Mouse (Mus musculus): ENCODE data around the gene Sept14. TPM values are rescaled to one million over a fixed set of nuclear protein-coding genes. Genes with fewer than 3 reads are reported as not detected.
A peak's percentile ranks its signal among the peaks of the same experiment; 100 is the strongest.
"Not testable (repeated sequence)": the region's sequence is repeated elsewhere in the genome, so short reads cannot be mapped to it uniquely, and the experiment has no call there.

The Sept14 gene
- polyA plus RNA-seq, 1 experiment from 2014 or later: not detected

DNA sequence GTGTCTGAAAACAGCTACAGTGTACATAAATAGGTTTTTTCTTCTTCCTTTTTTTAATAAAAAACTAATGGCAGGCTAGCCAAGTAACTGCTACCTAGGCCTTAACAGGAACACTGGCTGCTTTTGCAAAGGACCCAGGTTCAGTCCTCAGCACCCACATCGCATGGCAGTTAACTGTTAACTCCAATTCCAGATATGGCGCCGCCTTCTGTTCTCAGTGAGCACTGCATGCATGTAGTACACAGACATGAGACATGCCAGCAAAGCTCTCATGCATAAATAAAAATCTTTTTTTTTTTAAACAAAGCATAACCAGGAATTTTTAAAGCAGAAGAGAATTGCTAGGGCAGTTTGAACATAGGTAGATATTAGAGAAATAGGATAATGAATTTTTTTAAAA is 11.9 kb upstream of the Sept14 start:
- 87% methylated on average over 3 of the region's 3 CpGs for WGBS
- H3K27me3 ChIP-seq (replicated peaks): no peaks in the 10 kb centered on the region
- peaks cover 12% of the 10 kb centered on the region; the same call in 1 of the 2 replicates for H3K36me3 ChIP-seq (replicated peaks)
- no peak overlapping the region for H3K9ac ChIP-seq
- no peak for ATAC-seq (replicated peaks)
- H3K27ac ChIP-seq: no peak overlapping the region
- no peaks in the 10 kb centered on the region for H3K9me3 ChIP-seq
- H3K4me1 ChIP-seq: peaks cover 12% of the 10 kb centered on the region
- H3K4me3 ChIP-seq: no peak overlapping the region
- H3K4me2 ChIP-seq: no peak overlapping the region

DNA sequence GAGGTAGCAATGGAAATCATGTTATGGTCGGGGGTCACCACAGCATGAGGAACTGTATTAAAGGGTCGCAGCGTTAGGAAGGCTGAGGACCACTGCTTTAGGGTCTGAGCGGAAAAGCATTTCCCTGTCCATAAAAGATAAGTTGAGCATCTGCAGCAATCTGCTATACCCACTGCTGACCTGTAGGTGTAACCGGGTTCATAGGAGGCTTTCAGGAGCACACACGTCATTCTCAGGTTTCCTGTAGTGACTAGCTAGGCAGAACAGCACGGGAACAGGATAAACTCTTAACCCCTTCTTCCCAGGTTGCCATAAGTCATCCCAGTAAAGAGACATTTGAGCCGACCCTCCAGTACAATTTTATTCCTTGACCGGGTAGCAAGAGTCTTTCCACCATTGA is 8.7 kb upstream of the Sept14 start:
- ATAC-seq (replicated peaks): no peak
- H3K4me2 ChIP-seq: no peak overlapping the region
- H3K9me3 ChIP-seq: no peaks in the 10 kb centered on the region
- peaks cover 12% of the 10 kb centered on the region for H3K4me1 ChIP-seq
- H3K36me3 ChIP-seq (replicated peaks): peaks cover 12% of the 10 kb centered on the region; the same call in 1 of the 2 replicates
- no peaks in the 10 kb centered on the region for H3K27me3 ChIP-seq (replicated peaks)
- 88% methylated on average over 9 of the region's 9 CpGs for WGBS
- no peak overlapping the region for H3K27ac ChIP-seq
- no peak overlapping the region for H3K4me3 ChIP-seq
- H3K9ac ChIP-seq: no peak overlapping the region

DNA sequence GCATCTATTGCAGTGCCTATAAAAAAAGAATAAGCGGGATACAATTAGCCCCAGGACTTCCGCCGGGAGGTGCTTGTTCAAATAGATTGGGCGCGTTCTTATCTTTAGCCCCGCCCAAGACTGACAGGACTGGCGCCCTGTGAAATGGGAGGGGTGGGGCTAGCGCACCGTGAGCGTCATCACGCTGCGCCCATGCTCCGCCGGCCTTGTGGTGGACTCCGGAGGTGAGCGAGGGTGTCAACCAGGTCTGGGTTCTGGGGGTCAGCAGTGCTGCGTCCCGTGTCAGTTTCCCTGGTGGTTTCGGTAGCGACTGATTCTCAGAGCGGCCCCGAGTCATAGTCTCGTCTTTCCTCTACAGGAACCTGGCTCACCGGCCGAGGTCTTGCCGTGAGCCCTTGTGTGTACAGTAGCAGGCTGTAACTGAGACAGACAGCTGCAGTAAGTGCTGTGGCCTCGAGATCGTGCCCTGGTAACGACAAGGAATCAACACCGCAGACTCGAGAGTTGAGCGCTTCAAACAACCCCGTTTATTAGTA is 7.1 kb upstream of the Sept14 start, which contains the start of gene Mrps17:
Mrps17 (plus strand) TSS at position 172 of the 536 bp plus-strand sequence.
- Histone ChIP-seq H3K4me2 (peak within 1 kb of the TSS; percentile 82), H3K4me3 (peak within 1 kb of the TSS; percentile 56), H3K27me3 (replicated peaks) (no peaks in the 10 kb centered on the region), H3K9me3 (no peaks in the 10 kb centered on the region), H3K9ac (peak within 1 kb of the TSS; percentile 72), H3K36me3 (replicated peaks) (peaks cover 12% of the 10 kb centered on the region; the same call in 1 of the 2 replicates), H3K27ac (peak within 1 kb of the TSS; percentile 51), H3K4me1 (peaks cover 12% of the 10 kb centered on the region)
- WGBS: under 1% methylated on average over 33 of the region's 33 CpGs
- peak; percentile 96 for ATAC-seq (replicated peaks)

DNA sequence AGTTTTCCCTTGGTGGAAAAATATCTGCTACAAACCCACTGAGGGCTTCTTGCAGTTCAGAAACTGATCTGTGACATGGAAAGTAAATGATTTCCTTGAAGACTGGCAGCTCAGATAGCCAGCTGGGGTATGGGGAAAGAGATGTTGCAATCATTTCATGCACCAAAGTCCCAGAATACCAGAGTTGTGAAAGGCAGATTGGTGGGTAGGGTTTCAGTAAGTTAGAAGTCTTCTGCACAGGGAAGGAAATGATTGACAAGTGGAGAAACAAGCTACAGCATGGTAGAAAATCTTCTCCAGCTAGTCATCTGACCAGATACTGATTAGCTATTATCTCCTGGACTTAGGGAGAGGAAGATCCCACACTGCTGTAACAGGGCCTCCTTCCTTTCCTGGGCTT is 4.9 kb downstream of the Sept14 start:
- Histone ChIP-seq H3K27ac (no peak overlapping the region), H3K4me1 (no peaks in the 10 kb centered on the region), H3K4me2 (no peak overlapping the region), H3K9ac (no peak overlapping the region), H3K4me3 (no peak overlapping the region), H3K27me3 (replicated peaks) (no peaks in the 10 kb centered on the region), H3K36me3 (replicated peaks) (no peaks in the 10 kb centered on the region), H3K9me3 (no peaks in the 10 kb centered on the region)
- no peak for ATAC-seq (replicated peaks)

DNA sequence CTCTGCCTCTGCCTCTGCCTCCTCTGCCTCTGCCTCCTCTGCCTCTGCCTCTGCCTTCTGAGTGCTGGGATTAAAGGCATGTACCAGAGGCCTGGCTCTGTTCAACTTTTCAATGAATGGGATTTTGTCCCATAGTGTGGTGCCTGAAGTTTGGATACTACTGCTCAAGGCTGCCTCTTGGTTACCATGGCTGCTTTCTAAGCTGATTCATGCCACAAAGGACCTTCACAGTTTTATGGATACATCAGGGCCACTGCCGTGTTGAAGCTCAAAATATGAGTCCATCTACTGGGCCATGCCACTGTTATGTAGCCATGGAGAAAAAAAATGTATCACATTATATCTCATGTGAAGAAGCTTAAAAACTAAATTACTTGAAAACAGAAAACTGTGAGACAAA is 6.6 kb downstream of the Sept14 start:
- Histone ChIP-seq H3K4me3 (no peak overlapping the region), H3K9me3 (no peaks in the 10 kb centered on the region), H3K27ac (no peak overlapping the region), H3K36me3 (replicated peaks) (no peaks in the 10 kb centered on the region), H3K4me2 (no peak overlapping the region), H3K27me3 (replicated peaks) (no peaks in the 10 kb centered on the region), H3K9ac (no peak overlapping the region), H3K4me1 (no peaks in the 10 kb centered on the region)
- WGBS: 73% methylated on average over 1 of the region's 1 CpGs
- ATAC-seq (replicated peaks): no peak

DNA sequence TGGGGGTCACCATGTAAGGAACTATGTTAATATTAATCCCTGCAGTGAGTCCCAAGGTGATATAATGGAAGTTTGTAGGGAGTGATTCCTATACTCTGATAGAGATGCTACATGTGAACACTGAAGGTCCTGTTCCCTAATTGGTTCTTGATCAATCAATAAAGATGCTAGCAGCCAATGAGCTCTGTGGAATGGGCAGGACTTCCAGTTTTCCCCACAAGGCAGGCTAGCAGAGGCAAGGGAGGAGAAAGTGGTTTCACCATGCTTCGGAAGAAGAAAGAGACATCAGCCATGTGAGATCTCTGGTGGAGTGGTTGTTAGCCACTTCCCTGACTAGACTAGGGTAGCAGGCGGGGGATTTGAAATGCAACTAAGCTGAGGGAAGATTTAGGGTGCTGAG is 7.8 kb downstream of the Sept14 start:
- Histone ChIP-seq H3K4me2 (peak overlapping the region; percentile 13; the same call in 1 of the 2 replicates), H3K4me3 (no peak overlapping the region), H3K27ac (no peak overlapping the region), H3K27me3 (replicated peaks) (no peaks in the 10 kb centered on the region), H3K9ac (no peak overlapping the region), H3K9me3 (no peaks in the 10 kb centered on the region), H3K36me3 (replicated peaks) (no peaks in the 10 kb centered on the region), H3K4me1 (no peaks in the 10 kb centered on the region)
- 36% methylated on average over 2 of the region's 2 CpGs for WGBS
- ATAC-seq (replicated peaks): no peak

DNA sequence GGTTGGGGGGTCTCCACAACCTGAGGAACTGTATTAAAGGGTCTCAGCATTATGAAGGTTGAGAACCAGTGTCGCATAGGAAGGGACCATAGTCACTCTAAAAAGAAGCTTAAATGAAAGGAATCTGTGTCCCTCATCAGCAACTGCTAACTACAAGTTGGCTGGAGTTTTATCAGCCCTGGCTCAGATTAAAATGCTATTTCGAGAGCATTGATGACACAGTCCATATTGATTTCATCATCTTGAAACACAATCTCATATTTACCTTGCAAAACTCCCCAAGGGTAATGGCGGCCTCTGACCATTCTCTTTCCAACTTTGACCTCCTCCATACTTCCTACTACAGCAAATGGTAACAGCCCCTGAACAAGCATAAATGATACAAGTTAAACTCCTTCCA is 17.8 kb downstream of the Sept14 start:
- no peaks in the 10 kb centered on the region for H3K27me3 ChIP-seq (replicated peaks)
- H3K9ac ChIP-seq: no peak overlapping the region
- H3K36me3 ChIP-seq (replicated peaks): no peaks in the 10 kb centered on the region
- 83% methylated on average over 3 of the region's 3 CpGs for WGBS
- no peak overlapping the region for H3K4me2 ChIP-seq
- no peak for ATAC-seq (replicated peaks)
- H3K4me3 ChIP-seq: no peak overlapping the region
- no peak overlapping the region for H3K27ac ChIP-seq
- no peaks in the 10 kb centered on the region for H3K9me3 ChIP-seq
- H3K4me1 ChIP-seq: no peaks in the 10 kb centered on the region

DNA sequence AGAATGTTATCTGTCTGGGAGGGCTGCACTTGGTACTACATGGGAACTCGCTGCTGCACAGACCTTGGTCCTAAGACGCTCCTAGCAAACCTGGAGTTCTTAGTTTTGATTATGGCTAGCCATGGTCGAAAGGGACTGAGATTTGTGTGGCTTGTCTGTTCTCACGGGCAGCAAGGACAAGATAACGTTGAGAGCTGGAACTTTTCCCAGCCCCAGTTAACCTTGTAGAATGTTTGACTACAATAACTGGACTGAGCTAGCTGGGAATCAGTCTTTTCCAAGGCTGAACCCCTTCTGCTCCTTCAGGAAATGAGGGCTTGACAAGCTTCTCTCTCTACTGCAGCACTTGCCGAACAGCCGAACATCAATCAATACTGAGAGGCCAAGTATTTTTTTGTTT is 20.7 kb downstream of the Sept14 start:
- Histone ChIP-seq H3K4me3 (no peak overlapping the region), H3K9me3 (no peaks in the 10 kb centered on the region), H3K36me3 (replicated peaks) (no peaks in the 10 kb centered on the region), H3K27ac (no peak overlapping the region), H3K4me2 (no peak overlapping the region), H3K4me1 (no peaks in the 10 kb centered on the region), H3K27me3 (replicated peaks) (0 out of 2 replicates have a peak, but pooled peaks cover 2% of the 10 kb centered on the region), H3K9ac (no peak overlapping the region)
- no peak for ATAC-seq (replicated peaks)
- 87% methylated on average over 7 of the region's 7 CpGs for WGBS

DNA sequence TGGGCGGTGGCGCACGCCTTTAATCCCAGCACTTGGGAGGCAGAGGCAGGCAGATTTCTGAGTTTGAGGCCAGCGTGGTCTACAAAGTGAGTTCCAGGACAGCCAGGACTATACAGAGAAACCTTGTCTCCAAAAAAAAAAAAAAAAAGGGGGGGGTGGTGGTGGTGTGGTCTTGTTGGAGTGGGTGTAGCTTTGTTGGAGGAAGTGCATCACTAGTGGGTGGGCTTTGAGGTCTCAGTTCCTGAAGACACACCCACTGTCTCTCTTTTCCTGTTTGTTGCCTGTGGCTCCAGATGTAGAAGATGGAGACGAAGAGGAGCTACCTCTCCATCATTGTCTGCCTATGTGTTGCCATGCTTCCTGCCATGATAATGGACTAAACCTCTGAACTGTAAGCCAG is 23.2 kb downstream of the Sept14 start:
- not testable (repeated sequence) for H3K27me3 ChIP-seq (replicated peaks); H3K4me1 ChIP-seq; ATAC-seq (replicated peaks); H3K4me2 ChIP-seq; H3K36me3 ChIP-seq (replicated peaks); H3K27ac ChIP-seq; H3K4me3 ChIP-seq; H3K9me3 ChIP-seq; H3K9ac ChIP-seq
- 90% methylated on average over 5 of the region's 5 CpGs for WGBS

DNA sequence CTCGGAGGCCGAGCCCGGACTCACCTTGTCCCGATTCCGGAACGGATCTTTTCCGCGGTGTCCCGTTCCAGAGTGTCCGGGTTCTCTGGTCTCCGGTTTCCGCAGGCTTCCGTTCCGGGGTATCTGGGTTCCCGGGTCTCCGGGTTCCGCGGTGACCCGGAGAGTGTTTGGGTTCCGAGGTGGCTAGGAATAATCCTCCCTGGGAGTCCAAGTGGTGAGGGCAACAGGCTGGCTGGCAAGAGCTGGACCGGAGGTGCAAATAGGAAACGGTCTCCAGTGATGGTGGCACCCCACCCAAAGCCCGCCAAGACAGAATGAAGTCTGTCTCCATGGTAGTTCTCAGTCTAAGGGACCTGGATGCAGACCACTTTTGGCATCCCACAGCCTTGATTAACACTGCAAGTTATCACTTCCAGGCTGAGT is 38.3 kb downstream of the Sept14 start, which contains the start of gene Zfp11:
Zfp11 (minus strand) TSS at position 64 of the 423 bp plus-strand sequence.
- H3K36me3 ChIP-seq (replicated peaks): no peaks in the 10 kb centered on the region
- peak within 1 kb of the TSS; percentile 87 for H3K9ac ChIP-seq
- H3K27me3 ChIP-seq (replicated peaks): no peaks in the 10 kb centered on the region
- peak within 1 kb of the TSS; percentile 78 for H3K4me2 ChIP-seq
- no peaks in the 10 kb centered on the region; the same call in 1 of the 2 replicates for H3K9me3 ChIP-seq
- WGBS: under 1% methylated on average over 23 of the region's 23 CpGs
- H3K27ac ChIP-seq: peak within 1 kb of the TSS; percentile 76
- ATAC-seq (replicated peaks): peak; percentile 82
- H3K4me1 ChIP-seq: peaks cover 18% of the 10 kb centered on the region
- peak within 1 kb of the TSS; percentile 93 for H3K4me3 ChIP-seq

DNA sequence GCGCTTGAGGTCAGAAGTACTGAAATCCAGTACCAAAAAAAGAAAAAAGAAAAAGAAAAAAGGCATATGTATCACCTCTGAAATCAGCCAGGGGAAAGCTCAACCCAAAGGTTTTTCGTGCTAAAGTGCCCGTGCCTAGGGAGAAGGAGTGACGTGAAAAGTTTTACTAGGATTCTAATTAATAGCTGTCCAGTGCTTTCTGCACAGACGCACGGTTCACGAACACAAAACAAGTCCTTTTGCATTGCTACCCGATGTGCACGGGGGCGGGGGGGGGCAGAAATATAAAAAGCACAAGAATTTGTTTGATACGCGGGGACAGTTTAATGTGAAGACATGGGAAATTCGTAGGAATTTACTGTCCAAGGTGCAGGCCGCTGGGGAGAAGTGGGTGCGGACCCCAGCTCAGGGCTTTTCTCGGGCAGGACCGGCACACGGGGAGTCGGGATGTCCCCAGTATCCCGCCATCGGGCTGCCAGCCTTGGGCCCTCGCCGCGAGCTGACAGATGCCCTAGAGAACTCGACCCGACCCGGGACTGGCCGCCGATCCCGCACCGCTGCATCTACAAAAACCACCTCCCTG is 38.8 kb downstream of the Sept14 start:
- H3K27ac ChIP-seq: peak overlapping the region; percentile 76
- H3K36me3 ChIP-seq (replicated peaks): no peaks in the 10 kb centered on the region
- no peaks in the 10 kb centered on the region; the same call in 1 of the 2 replicates for H3K9me3 ChIP-seq
- H3K4me1 ChIP-seq: peaks cover 18% of the 10 kb centered on the region
- peak; percentile 65; the same call in 1 of the 2 replicates for ATAC-seq (replicated peaks)
- WGBS: under 1% methylated on average over 31 of the region's 31 CpGs
- H3K9ac ChIP-seq: peak overlapping the region; percentile 87
- H3K4me2 ChIP-seq: peak overlapping the region; percentile 78
- H3K4me3 ChIP-seq: peak overlapping the region; percentile 93
- no peaks in the 10 kb centered on the region for H3K27me3 ChIP-seq (replicated peaks)

DNA sequence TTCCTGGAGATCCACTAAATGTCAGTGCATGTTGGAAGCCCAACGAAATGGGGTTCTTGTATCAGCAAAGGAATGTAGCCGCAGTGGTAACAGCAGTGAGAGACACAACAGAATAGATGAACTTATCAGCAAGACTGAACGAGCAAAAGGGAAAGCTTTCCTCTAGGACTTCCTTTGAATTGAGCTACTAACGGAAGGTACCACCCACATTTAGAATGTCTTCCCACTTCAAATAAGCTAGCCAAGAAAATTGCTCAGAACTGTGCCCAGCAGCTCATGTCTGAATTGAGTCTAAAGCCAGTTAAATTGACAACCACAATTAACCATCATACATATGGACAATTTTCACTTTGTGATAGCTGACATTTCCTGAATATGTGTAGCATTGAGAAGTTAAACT is 40.5 kb downstream of the Sept14 start:
- no peak overlapping the region for H3K9ac ChIP-seq
- no peak overlapping the region for H3K4me2 ChIP-seq
- ATAC-seq (replicated peaks): no peak
- no peaks in the 10 kb centered on the region for H3K27me3 ChIP-seq (replicated peaks)
- no peak overlapping the region for H3K27ac ChIP-seq
- H3K4me1 ChIP-seq: peaks cover 18% of the 10 kb centered on the region
- 93% methylated on average over 4 of the region's 4 CpGs for WGBS
- no peaks in the 10 kb centered on the region for H3K9me3 ChIP-seq
- no peak overlapping the region for H3K4me3 ChIP-seq
- no peaks in the 10 kb centered on the region for H3K36me3 ChIP-seq (replicated peaks)

Data from midbrain, embryonic 15.5 days (tissue).